Mouse (Mus musculus) stomach, postnatal 0 days (tissue): ENCODE measurements around the gene Slc2a13.

Experiments used
- CTCF ChIP-seq: IDR thresholded peaks from 2 replicates; pipeline ENCODE4 v1.5.1; 2016; ENCODE audit warnings: antibody characterized with exemption, low read depth, mild to moderate bottlenecking, moderate library complexity
- EP300 ChIP-seq: optimal IDR thresholded peaks from 2 replicates; pipeline ENCODE3; 2016; ENCODE audit warnings: antibody characterized with exemption

- TF ChIP-seq CTCF (no peak), EP300 (no peak)
Measured at GRCm38 (mm10) chr15:91566784-91567183, 6.3 kb downstream of the Slc2a13 start.
